In the genomic region with DNA sequence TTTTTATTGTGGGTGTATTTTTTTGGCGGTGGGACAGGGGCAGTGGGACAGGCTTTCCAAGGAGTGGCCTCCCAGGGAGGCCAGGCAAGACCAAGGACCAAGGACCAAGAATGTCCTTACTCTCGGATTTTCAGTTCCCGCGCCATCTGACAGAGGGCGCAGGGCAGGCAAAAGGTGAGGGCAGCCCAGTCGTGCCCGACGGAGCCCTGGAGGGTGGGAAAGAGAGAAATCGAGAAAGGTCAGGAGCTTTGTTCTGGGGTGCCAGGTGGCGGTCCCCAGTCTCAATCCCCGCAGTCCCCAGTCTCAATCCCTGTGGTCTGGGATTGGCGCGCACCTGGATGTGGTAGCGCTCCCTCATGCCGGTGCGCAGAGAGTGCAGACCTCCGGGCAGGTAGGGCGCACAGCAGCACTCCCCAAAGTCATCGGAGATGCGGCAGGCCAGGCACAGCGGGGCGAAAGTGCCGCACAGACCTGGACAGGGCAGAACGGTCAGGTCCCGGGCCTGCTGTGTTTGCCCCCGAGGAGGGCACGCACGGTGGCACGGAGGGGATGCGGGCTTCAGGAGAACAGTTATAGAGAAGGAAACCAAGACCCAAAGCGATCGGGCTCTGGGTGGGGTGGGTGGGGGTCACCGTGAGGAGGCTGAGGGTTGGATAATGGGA, we compare ENCODE assay signal across 9 mouse cellular contexts. TPM values are rescaled to one million over a fixed set of nuclear protein-coding genes. Genes with fewer than 3 reads are reported as not detected.
DNase-seq lines count a peak whose midpoint lies in the region; ATAC-seq and TF ChIP-seq lines count a peak whose summit lies in the region.
"Had no signal": no experiment of that assay in that cellular context is flagged by ENCODE, and none has a peak within 500 bp of the region (broad histone marks: within the 10 kb centered on the region; RNA-seq: fewer than 3 reads in every experiment).

No protein-coding gene starts in this region.

- H3K36me3 ChIP-seq in liver, adult 2 months (ENCODE audit: control insufficient read depth, insufficient read depth, low read length): no peaks in the 10 kb centered on the region
- H3K36me3 ChIP-seq in liver, embryonic 11.5 days (ENCODE audit: control insufficient read depth, insufficient read depth, low read length): peaks cover 5% of the 10 kb centered on the region; the same call in 1 of the 2 replicates
- peaks cover 17% of the 10 kb centered on the region for H3K36me3 ChIP-seq in hindbrain, embryonic 12.5 days
- peaks cover 10% of the 10 kb centered on the region; the same call in 1 of the 2 replicates for H3K36me3 ChIP-seq in lung, embryonic 15.5 days

- whole genome bisulfite sequencing in liver, adult 2 months: 4% methylated on average over 33 of the region's 33 CpGs
- 3% methylated on average over 33 of the region's 33 CpGs for WGBS in liver, embryonic 11.5 days
- WGBS in hindbrain, embryonic 12.5 days: 2% methylated on average over 33 of the region's 33 CpGs
- WGBS in lung, embryonic 15.5 days: 3% methylated on average over 33 of the region's 33 CpGs

- H3K4me3 ChIP-seq in liver, adult 2 months (ENCODE audit: insufficient read depth, low read depth, low read length): no peak overlapping the region
- H3K4me3 ChIP-seq in liver, embryonic 11.5 days (ENCODE audit: low read depth, low read length): no peak overlapping the region
- H3K4me3 ChIP-seq in hindbrain, embryonic 12.5 days: no peak overlapping the region; the same call in 1 of the 2 replicates
- H3K4me3 ChIP-seq in lung, embryonic 15.5 days: peak overlapping the region; percentile 14; the same call in 1 of the 2 replicates
- H3K4me3 ChIP-seq: myocyte had no signal

- ATAC-seq in liver, embryonic 11.5 days (replicated peaks; ENCODE audit: low FRiP score): no peak
- no peak for ATAC-seq in hindbrain, embryonic 12.5 days (ENCODE audit: low FRiP score)
- ATAC-seq in lung, embryonic 15.5 days (ENCODE audit: borderline replicate concordance, extremely low read depth, low FRiP score, low TSS enrichment): no peak

- H3K4me1 ChIP-seq in liver, adult 2 months (ENCODE audit: control insufficient read depth, insufficient read depth, low read length): no peaks in the 10 kb centered on the region
- H3K4me1 ChIP-seq in liver, embryonic 11.5 days (replicated peaks; ENCODE audit: control insufficient read depth, insufficient read depth, low read length): peaks cover 3% of the 10 kb centered on the region; the same call in 1 of the 2 replicates
- H3K4me1 ChIP-seq in hindbrain, embryonic 12.5 days: peaks cover 30% of the 10 kb centered on the region
- H3K4me1 ChIP-seq in lung, embryonic 15.5 days: peaks cover 10% of the 10 kb centered on the region; the same call in 1 of the 2 replicates

- H3K27me3 ChIP-seq in liver, adult 2 months (ENCODE audit: control insufficient read depth, insufficient read depth, low read length): peaks cover 14% of the 10 kb centered on the region
- H3K27me3 ChIP-seq in liver, embryonic 11.5 days (replicated peaks; ENCODE audit: control insufficient read depth, insufficient read depth, low read length): peaks cover 51% of the 10 kb centered on the region
- H3K27me3 ChIP-seq in hindbrain, embryonic 12.5 days: peaks cover 44% of the 10 kb centered on the region
- H3K27me3 ChIP-seq in lung, embryonic 15.5 days: peaks cover 47% of the 10 kb centered on the region

- no peak for DNase-seq in liver, adult 2 months (ENCODE audit: extremely low read depth, low read depth, low spot score)
- DNase-seq in liver, embryonic 11.5 days (ENCODE audit: low spot score): no peak
- DNase-seq in cerebellum, postnatal 25 days: peak; percentile 57 to 72
- DNase-seq in thymus, postnatal 4 days: peak; percentile 60
- no peak for DNase-seq in T-cell, adult 2 months (ENCODE audit: low spot score)
- no peak for DNase-seq in gastrocnemius, adult 18-20 months (ENCODE audit: low spot score)

- H3K27ac ChIP-seq in liver, adult 2 months (replicated peaks; ENCODE audit: insufficient read depth, low read depth, low read length): no peak overlapping the region
- no peak overlapping the region for H3K27ac ChIP-seq in liver, embryonic 11.5 days (ENCODE audit: low read depth, low read length)
- H3K27ac ChIP-seq in hindbrain, embryonic 12.5 days: no peak overlapping the region
- no peak overlapping the region for H3K27ac ChIP-seq in lung, embryonic 15.5 days

- H3K4me2 ChIP-seq in liver, embryonic 11.5 days: no peak overlapping the region
- no peak overlapping the region; the same call in 1 of the 2 replicates for H3K4me2 ChIP-seq in hindbrain, embryonic 12.5 days (replicated peaks)
- H3K4me2 ChIP-seq in lung, embryonic 15.5 days: peak overlapping the region; percentile 41

- H3K9ac ChIP-seq in liver, adult 2 months (ENCODE audit: low read depth, low read length): no peak overlapping the region
- H3K9ac ChIP-seq in liver, embryonic 11.5 days (ENCODE audit: low read depth, low read length): no peak overlapping the region
- H3K9ac ChIP-seq in hindbrain, embryonic 12.5 days: peak overlapping the region; percentile 10; the same call in 1 of the 2 replicates
- H3K9ac ChIP-seq in lung, embryonic 15.5 days: no peak overlapping the region

- no peak for TF ChIP-seq POLR2A in liver, adult 2 months (IDR thresholded peaks at IDR 0.05; ENCODE audit: extremely low read depth, insufficient read depth, low read length)

- no peaks in the 10 kb centered on the region for H3K79me2 ChIP-seq in liver, adult 2 months (ENCODE audit: control insufficient read depth, insufficient read depth, low read length)

- peak; percentile 67 for TF ChIP-seq CTCF in liver, adult 2 months (IDR thresholded peaks at IDR 0.05; ENCODE audit: low read depth, low read length)

- no peaks in the 10 kb centered on the region for H3K9me3 ChIP-seq in liver, embryonic 11.5 days (ENCODE audit: control insufficient read depth, low read length)
- H3K9me3 ChIP-seq in hindbrain, embryonic 12.5 days (replicated peaks): no peaks in the 10 kb centered on the region
- no peaks in the 10 kb centered on the region for H3K9me3 ChIP-seq in lung, embryonic 15.5 days

RNA-seq across cellular contexts. Expression of a gene that starts 1.8 kb away (rescaled TPM):
- total RNA-seq in liver, adult 2 months (2014; rRNA removed): not detected in 2 replicates
- not detected in 2 replicates for polyA plus RNA-seq in liver, adult 2 months (2012; rRNA removed)
- polyA plus RNA-seq in liver, embryonic 11.5 days (2014; fragmentation: Nextera tagmentation; extraction: Ambion mirVana): not detected in 2 replicates
- not detected in 2 replicates for polyA plus RNA-seq in hindbrain, embryonic 12.5 days (2016; fragmentation: Nextera tagmentation; extraction: Ambion mirVana)
- 0.52 and 0.57 TPM in 2 replicates for polyA plus RNA-seq in lung, embryonic 15.5 days (2015; fragmentation: Nextera tagmentation; extraction: Ambion mirVana)
- total RNA-seq in gastrocnemius, adult 18-20 months (2021): not detected
- polyA plus RNA-seq: myocyte had no signal

RNA-seq across cellular contexts. Expression of a gene that starts 30.7 kb away (rescaled TPM):
- total RNA-seq in liver, adult 2 months (2014; rRNA removed): 8.3 and 8.7 TPM in 2 replicates
- 9.8 and 11.3 TPM in 2 replicates for polyA plus RNA-seq in liver, adult 2 months (2012; rRNA removed)
- 2.3 and 2.5 TPM in 2 replicates for polyA plus RNA-seq in liver, embryonic 11.5 days (2014; fragmentation: Nextera tagmentation; extraction: Ambion mirVana)
- polyA plus RNA-seq in hindbrain, embryonic 12.5 days (2016; fragmentation: Nextera tagmentation; extraction: Ambion mirVana): 7.8 and 9.4 TPM in 2 replicates
- 9.3 and 9.4 TPM in 2 replicates for polyA plus RNA-seq in lung, embryonic 15.5 days (2015; fragmentation: Nextera tagmentation; extraction: Ambion mirVana)
- total RNA-seq in gastrocnemius, adult 18-20 months (2021): 10 to 100 TPM; 21.3 to 22.7 TPM

RNA-seq across cellular contexts. Expression of a gene that starts 44.9 kb away (rescaled TPM):
- total RNA-seq in liver, adult 2 months (2014; rRNA removed): not detected in 2 replicates
- not detected in 2 replicates for polyA plus RNA-seq in liver, adult 2 months (2012; rRNA removed)
- polyA plus RNA-seq in liver, embryonic 11.5 days (2014; fragmentation: Nextera tagmentation; extraction: Ambion mirVana): 0.38 TPM in 1 of 2 replicates, not detected in the other
- polyA plus RNA-seq in hindbrain, embryonic 12.5 days (2016; fragmentation: Nextera tagmentation; extraction: Ambion mirVana): 0.30 and 0.43 TPM in 2 replicates
- polyA plus RNA-seq in lung, embryonic 15.5 days (2015; fragmentation: Nextera tagmentation; extraction: Ambion mirVana): 0.21 and 0.34 TPM in 2 replicates
- not detected for total RNA-seq in gastrocnemius, adult 18-20 months (2021)

RNA-seq across cellular contexts. Expression of a gene that starts 50.8 kb away (rescaled TPM):
- total RNA-seq in liver, adult 2 months (2014; rRNA removed): 1.5 and 2.6 TPM in 2 replicates
- 5.1 and 5.4 TPM in 2 replicates for polyA plus RNA-seq in liver, adult 2 months (2012; rRNA removed)
- polyA plus RNA-seq in liver, embryonic 11.5 days (2014; fragmentation: Nextera tagmentation; extraction: Ambion mirVana): 5.1 and 5.5 TPM in 2 replicates
- 20.9 and 23.0 TPM in 2 replicates for polyA plus RNA-seq in hindbrain, embryonic 12.5 days (2016; fragmentation: Nextera tagmentation; extraction: Ambion mirVana)
- 12.7 and 13.5 TPM in 2 replicates for polyA plus RNA-seq in lung, embryonic 15.5 days (2015; fragmentation: Nextera tagmentation; extraction: Ambion mirVana)
- total RNA-seq in gastrocnemius, adult 18-20 months (2021): 10 to 100 TPM; 20.3 to 22.0 TPM

Comparison
In these comparisons a context has a peak if more than half of its experiments do, and no peak if none do; other contexts are left out.
1. DNase-seq: peak in cerebellum, postnatal 25 days (2 of 2) and thymus, postnatal 4 days (single experiment); none in liver, adult 2 months (single experiment), liver, embryonic 11.5 days (single experiment), T-cell, adult 2 months (single experiment) and gastrocnemius, adult 18-20 months (single experiment).